Mouse (Mus musculus): Measurements from ENCODE around the gene Blvrb.

Blvrb gene

DNA sequence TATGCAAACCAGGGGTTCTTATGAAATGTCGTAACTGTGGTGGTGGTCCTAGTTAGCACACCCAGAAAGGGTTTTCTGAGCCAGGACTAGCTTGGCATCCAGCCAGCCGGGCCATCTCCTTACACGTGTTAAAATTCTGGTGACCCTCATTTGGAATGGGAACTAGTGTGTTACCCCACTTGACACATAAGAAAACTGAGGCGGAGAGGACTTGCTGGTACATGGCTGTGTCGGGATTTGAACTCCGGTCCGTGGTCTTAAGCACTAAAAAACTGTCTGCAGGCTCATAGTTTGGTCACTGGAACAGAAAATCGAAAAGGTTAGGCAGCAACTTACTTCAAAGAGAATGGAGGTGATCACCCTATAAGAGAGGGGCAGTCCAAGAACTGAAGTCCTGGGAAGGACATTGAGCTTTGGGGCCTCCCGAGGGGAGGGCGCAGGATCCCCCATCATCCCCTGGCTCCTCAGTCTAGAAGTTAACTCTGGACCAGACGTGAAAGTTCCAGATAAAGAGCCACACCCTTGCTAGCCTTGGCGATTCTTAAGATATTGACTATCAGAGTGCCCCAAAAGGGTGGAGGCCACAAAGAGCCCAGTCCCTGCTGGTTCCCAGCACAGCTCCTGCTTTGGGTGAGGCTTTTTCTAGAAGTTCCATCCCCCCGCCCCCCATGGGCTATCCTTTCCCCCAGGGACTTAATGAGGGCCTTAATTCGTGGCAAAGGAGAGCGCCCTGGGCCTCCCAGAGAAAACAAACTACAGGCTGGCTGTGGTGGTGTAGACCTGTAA is 836 bp downstream of the Blvrb start:
- CTCF ChIA-PET, result no interaction called here

DNA sequence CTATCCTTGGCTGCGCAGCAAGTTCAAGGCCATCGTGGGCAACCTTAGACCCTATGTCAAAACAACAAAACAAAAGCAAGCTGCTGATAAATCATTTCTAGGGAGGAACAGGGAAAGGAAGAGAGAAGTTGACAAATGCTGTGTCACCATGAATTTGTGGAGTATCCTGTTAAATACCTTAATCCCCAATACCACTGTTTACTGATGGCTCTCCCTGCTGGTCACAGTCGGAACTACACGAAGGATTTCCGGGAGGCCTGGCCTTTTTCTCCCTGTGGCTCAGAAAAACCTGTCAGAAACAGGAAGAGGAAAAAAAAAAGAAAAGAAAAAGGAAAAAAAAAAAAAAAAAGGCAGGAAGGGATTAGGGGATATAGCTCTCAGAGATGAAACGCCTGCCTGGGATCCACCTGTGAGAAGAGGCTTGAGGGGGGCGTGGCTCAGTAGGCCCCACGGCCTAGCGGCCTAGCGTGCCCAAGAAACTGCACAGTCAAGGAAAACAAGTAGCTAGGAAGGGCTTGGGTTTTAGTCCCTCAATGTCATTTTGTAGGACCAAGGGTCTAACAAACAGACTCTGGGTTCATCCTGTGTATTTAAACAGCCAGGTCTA is 1.6 kb downstream of the Blvrb start:
- CTCF ChIA-PET, result interaction anchor here (0.6 to 0.7 kb wide), 2 partner anchors 24 to 95 kb away, joined by 3 to 6 read pairs; no protein-coding TSS in a partner anchor

DNA sequence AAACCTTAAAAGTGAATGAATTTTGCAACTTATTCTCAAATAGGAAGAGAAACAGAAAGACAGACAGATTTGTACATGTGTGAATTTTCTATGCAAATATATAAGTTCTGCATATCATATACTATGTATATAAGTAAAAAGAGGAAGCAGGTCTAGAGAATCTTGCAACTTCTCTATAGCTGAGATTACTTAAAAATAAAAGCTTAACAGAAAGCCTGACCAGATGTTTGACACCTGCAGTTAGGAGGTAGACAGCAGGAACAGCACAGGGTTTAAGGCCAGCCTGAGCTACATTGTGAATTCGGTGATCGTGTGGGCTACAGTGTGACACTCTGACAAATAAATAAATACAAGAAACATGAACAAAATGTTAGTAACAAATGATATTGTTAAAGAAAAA is 3.6 kb downstream of the Blvrb start:
- CTCF ChIA-PET, result no interaction called here

DNA sequence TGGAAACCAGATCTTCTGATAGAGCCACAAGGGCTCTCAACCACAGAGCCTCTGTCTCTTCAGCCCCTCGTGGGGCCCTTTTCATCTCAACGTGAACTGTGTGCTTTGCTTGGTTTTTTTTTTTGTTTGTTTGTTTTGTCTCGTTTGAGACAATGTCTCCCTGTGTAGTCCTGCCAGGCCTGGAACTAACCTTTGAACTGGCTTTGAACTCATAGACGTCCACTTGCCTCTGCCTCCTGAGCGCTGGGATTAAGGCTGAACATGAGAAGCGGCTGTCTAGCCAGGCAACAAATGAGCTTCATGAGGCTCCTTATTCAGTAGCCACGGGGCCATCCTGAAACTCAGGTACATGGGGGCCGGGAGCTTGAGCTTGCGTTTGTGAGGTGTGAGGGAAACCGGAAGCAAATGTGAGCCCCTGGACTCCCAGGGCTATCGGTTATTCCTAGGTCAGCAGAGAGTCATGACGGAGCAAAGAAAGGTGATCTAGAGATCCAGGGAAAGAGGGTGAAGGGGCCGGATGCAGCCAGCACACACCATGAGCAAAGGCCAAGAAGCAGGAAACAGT is 4.5 kb downstream of the Blvrb start:
- CTCF ChIA-PET, result interaction anchor here (0.7 kb wide), 1 partner anchor 839 kb away, joined by 7 read pairs; no protein-coding TSS in a partner anchor

DNA sequence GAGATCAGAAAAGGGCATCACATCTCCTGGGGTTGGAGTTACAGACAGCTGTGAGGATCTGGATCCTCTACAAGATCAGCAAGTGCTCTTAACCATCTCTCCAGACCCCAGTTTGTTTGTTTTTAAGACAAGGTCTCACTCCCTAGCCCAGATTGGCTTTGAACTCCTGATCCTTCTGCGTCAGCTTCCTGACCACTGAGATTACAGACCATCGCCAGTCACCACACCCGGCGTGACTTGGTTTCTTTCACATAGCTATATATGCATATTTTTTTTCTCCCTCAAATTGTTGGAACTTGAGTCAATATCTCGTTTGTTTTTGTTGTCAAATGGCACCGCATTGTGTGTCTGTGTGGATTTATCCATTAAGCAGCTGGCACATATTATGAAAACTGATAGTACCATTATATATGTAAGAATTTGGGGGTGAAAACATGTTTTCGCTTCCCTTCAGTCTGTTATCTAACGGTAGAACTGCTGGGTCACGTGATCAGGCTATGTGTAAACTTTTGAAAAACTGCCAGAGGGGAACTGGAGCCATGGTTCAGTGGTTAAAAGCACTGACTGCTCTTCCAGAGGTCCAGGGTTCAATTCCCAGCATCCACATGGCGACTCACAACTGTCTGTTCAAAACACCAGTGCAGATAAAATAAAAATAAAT is 6.8 kb downstream of the Blvrb start:
- CTCF ChIA-PET, result interaction anchor here (1.4 kb wide), 1 partner anchor 18 kb away, joined by 5 read pairs; no protein-coding TSS in a partner anchor

DNA sequence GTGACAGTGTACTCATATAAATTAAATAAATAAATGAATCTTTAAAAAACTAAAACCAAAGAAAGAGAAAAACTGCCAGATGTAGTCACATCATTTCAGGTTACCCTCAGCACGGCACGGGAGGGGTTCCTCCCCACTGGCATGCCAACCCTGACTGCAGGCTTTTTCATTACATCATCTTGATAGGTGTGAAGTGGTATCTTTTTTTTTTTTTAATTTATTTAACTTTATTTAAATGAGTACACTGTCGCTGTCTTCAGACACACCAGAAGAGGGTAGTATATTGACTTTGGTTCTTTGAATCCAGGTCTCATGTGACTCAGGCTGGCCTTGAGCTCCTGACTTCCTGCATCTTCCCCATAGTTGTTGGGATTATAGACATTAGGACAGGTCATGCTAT is 7.5 kb downstream of the Blvrb start:
- CTCF ChIA-PET, result interaction anchor here (0.7 to 1.4 kb wide), 2 partner anchors 11 to 17 kb away, joined by 4 to 5 read pairs; no protein-coding TSS in a partner anchor

DNA sequence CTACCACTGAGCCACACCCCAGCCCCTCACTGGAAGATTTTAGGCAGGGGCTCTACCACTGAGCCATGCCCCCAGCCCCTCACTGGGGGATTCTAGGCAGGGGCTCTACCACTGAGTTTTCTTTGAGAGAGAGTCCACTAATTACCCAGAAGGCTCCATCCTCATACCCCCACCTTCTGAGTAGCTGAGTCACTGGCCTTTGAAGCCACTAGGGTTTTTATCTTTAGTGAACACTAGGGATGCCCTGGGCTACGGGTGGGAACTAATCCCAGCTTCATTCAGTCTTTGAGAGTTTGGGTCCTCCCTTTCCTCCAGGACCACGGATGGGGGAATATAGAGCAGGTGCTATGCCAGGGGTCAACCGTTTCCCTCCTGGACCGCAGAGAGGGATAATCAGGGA is 10.8 kb downstream of the Blvrb start:
- CTCF ChIA-PET, result no interaction called here

DNA sequence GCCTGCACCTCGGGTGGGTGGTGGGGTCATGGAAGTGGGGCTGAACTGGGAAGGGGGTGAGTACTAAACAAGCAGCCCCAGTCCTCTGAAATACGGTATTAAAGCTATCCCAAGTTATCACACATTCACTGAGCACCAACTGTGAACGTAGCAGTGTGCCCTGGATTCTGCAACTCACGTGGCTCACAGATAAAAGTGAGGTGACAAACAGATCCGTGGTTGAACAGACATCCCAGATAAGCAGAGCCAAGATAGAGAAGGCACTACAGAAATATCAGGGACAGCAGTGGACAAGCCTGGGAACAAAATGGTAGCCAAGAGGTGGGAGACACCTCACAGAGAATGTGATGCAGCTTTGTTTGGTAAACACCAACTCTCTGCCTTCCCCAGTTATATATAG is 11.9 kb downstream of the Blvrb start:
- CTCF ChIA-PET, result interaction anchor here (0.6 kb wide), 1 partner anchor 11 kb away, joined by 41 read pairs; no protein-coding TSS in a partner anchor

DNA sequence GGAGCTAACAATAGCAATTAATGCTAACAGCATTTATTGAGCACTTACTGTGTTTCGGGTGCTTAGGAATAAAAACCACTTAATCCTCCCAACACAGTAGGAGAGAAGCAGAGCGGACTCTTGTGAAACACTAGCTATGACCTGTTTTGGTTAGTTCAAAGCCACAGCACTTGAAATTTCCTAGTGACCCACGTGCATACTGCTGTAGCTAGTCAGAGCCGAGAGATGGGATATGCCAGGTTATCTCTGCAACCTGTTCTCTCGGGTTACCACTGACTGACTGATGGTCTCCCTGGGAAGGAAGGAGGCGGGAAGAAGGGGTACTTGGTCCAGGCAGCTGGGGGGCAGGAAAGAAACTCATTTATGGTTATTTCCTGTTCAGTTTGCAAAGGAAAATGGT is 12.7 kb downstream of the Blvrb start:
- CTCF ChIA-PET, result interaction anchor here (0.6 kb wide), 1 partner anchor 11 kb away, joined by 41 read pairs; no protein-coding TSS in a partner anchor

DNA sequence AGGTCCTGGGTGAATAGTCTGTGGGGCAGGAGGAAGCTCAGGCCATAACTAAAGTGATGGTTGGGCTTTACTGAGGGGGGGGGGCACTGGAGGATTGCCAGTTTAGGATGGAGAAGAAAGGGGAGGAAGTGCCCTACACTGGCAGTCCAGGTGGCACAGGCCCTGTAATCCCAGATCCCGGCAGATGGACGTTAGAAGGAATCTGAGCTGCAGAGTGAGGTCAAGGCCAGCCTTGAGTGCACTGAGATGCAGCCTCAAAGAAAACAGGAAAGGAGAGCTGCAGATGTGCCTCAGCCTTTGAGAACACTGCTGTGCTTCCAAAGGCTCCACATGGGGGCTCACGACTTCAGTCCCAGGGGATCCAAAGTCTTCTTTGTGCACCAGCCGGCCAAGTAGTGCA is 19.9 kb downstream of the Blvrb start:
- CTCF ChIA-PET, result no interaction called here

DNA sequence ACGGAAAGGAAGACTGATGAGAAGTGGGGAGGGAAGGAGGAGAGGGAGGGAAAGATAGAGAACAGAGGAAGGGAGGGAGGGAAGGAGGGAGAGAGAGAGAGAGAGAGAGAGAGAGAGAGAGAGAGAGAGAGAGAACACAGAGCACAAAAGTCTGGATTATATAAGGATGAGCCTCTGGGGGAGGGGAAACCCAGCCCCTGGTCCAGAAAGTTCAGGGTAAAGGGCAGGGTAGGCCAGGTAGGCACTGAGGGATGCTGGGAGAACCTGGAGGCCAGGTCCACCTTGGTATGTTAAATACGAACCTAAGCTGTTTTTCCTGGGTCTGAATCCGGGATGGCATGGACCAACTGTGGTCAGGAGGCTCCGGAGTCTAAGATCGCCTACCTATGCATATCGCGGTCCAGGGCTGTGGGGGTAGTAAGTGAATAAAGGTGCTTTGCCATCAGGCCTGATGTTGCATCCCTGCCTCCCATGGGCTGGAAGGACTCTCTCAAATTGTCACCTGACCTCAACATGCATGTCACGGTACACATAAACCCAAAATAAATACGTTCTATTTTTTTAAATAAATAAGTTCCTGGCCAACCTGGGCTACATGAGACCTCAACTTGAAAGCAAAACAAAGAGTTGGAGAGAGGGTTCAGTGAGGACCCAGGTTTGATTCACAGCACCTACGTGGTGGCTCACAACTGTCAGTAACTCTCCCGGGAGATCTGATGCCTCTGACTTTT is 23.8 kb downstream of the Blvrb start:
- CTCF ChIA-PET, result interaction anchor here (0.6 to 0.9 kb wide), 3 partner anchors 12 to 1762 kb away, joined by 3 to 41 read pairs (median 4); no protein-coding TSS in a partner anchor

DNA sequence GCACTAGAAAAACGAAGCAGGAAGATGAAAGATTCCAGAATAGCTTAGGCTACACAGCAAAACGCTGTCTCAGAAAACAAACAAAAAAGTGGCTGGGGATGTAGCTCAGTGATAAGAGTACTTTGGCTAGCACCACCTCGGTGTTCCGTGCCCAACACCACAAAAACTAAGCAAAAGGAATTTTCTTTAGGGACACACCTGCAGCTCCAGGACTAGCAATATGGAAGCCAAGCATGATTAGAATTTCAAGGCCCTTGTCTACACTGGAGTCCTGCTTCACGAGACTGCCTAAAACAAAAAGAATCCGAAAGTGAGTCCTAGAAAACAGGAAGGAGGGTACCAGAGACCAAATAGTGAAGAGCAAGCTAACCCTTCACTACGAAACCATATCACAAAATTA is 24.8 kb downstream of the Blvrb start:
- CTCF ChIA-PET, result interaction anchor here (0.6 to 1.3 kb wide), 5 partner anchors 15 to 39 kb away, joined by 3 to 11 read pairs (median 5); no protein-coding TSS in a partner anchor

DNA sequence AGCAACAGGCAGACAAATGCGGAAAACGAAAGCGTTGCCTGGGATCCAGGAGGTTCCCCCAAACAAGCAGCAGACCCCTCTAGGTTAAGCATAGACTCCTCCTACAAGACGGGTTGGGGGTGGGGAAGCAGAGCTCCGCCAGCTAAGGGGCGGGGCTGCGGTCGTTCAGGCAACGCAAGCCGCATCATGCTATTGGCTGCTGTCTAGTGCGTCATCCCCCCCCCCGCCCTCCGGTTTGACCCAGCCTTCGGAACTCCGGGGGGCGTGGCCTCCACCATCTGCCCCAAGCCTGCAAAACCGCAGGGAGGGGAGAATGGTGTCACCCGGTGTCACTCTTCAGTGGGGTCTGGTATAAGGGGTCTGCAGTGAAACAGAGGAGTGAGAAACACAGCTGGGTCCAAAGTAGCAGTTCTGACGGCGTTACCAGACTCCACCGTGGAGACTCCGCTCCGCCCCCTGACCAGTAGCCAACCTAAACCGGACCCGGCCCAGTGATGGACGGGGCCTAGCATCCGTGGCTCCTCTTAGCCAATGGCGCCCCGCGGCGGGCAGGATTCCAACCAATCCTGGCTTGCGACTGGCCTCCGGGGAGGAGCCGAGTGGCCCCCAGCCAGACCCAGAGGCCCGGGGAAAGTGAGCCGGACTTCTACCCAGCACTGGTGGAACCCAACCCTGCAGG is 25.5 kb downstream of the Blvrb start, which contains the start of gene Sertad3:
Gene Sertad3 (plus strand): TSS at position 613 of the 679 bp plus-strand sequence.
- CTCF ChIA-PET, result interaction anchor here (0.6 to 1.3 kb wide), 4 partner anchors 14 to 40 kb away, joined by 3 to 5 read pairs (median 4); no protein-coding TSS in a partner anchor

DNA sequence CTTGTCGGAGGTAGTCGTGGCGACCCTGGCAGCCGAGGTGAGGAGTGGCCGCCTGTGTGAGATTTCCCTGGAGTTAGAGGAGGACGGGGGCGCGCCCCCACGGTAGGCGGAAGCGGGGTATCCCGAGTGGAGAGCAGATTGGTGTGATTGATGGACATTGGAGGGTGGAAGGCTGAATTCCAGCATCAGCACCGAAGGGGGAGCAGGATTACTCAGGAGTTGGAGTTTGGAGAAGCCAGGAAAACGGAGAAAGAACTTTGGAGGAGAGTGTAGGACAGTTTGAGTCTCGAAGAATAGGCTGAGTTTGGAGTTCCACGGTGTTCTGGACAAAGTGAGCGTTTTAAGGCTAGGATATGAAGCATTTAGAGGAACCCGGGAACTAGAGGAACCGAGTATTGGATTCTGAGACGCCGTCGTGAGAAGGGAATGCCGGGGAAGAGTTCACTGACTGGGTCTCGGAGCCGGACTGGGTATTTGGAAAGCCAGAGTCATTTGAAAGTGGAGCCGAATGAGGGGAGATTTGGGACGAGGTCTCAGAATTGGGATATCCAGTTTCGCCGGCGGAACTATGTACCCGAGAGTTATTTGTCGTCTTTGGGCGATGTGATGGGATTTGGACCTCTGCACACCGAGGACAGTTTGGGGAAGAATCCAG is 26.2 kb downstream of the Blvrb start:
- CTCF ChIA-PET, result no interaction called here

DNA sequence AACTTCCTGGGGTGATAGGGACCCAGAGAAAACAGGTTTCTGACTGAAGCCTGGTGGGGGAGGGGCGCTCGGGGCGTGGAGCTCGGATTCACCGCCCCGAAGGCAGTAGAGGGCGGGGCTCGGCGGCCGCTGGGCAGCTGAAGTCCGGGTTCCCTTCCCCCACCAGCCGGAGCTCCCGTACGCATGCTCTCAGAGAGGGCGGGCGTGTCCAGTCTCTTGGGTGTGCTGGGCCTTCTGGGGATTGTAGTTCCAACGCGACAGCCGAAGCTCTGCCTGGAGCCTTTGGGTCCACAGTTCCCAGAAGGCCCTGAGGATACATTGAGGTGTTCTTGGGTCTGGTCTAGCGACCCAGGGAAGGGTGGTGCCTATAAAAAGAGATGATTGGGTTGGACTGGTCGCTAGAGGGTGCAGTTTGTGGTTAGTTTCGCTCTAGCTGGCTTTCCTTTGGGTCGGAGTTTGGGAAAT is 26.7 kb downstream of the Blvrb start:
- CTCF ChIA-PET, result interaction anchor here (0.6 kb wide), 1 partner anchor 110 kb away, joined by 5 read pairs; no protein-coding TSS in a partner anchor

DNA sequence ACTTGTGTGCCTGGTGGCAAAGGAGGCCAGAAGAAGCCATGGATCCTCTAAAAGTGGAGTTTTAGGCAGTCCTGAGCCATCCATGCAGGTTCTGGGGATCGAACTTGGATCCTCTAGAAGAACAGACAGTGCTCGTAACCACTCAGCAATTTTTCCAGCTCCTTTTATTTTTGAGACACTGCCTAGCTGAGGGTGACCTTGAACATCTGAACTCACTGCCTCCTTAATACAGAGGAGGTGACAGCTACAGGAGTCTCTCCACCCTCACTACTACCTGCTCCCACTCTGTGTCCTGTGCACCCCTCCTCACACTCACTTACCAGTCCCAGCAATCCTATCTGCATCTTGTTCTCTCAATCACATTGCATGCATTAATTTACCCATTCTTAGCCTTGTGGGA is 27.8 kb downstream of the Blvrb start:
- CTCF ChIA-PET, result interaction anchor here (0.8 kb wide), 1 partner anchor 13 kb away, joined by 4 read pairs; no protein-coding TSS in a partner anchor

DNA sequence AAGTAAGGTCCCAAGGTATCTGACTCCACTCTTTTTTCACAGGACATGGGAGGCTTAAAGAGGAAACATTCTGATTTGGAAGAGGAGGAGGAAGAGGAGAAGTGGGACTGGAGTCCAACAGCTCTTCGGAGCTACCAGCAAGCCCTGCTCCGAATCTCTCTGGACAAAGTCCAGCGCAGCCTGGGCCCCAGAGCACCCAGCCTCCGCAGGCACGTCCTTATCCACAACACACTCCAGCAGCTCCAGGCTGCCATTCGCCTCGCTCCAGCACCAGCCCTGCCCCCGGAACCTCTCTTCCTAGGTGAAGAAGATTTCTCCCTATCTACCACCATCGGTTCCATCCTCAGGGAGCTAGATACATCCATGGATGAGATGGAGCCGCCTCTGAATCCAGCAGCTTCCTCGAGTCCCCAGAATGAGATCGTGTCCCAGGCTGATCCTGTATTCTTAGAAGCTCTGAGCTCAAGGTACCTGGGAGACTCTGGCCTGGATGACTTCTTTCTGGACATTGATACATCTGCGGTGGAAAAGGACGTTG is 28.4 kb downstream of the Blvrb start:
- CTCF ChIA-PET, result interaction anchor here (0.6 to 0.8 kb wide), 2 partner anchors 13 to 33 kb away, joined by 3 to 4 read pairs; no protein-coding TSS in a partner anchor

DNA sequence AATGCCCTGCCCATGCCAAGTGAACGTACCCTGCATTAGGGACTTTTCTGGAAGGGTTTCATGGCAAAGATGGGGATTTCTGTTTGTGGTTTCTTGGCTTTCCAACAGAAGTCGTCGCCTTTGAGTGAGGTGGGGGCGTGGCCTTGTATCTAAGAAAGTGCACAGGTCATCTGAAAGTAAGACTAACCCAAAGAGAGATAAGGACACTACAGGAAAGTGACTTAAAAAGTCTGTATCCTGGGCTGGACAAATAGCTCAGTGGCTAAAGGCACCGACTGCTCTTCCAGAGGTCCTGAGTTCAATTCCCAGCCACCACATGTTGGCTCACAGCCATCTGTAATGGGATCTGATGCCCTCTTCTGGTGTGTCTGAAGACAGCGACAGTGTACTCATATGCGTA is 30.8 kb downstream of the Blvrb start:
- CTCF ChIA-PET, result interaction anchor here (0.6 to 0.7 kb wide), 2 partner anchors 9 to 41 kb away, joined by 3 to 4 read pairs; no protein-coding TSS in a partner anchor

DNA sequence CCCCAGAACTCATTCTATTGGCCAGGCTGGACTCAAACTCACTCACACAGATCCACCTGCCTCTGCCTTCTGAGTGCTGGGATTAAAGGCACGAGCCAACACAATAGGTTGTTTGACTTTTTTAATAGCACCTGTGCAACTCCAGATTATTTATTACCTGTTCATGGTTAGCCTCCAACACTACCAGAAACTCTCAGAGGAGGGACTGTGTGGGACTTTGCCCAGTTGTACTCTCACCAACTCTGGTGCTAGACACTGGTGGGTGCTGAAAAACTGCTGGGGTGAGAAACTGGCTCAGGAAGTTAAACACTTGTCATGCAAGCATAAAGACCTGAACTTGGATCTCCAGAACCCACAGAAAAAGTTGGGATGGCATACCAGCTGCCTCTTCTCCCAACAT is 32.0 kb downstream of the Blvrb start:
- CTCF ChIA-PET, result no interaction called here

Data from spleen, embryonic (tissue).